Mouse (Mus musculus) CH12.LX (cell line): ENCODE data around the gene Kdm7a. TPM values are rescaled to one million over a fixed set of nuclear protein-coding genes. Genes with fewer than 3 reads are reported as not detected.

Source experiments
- DNase-seq: peaks from one replicate; pipeline ENCODE4 v3.0.0-alpha.2; 2013; ENCODE audit errors: extremely low read depth
- H3K27ac ChIP-seq: 2 replicates; pipeline ENCODE4 v1.5.1; 2012; ENCODE audit warnings: low read depth, mild to moderate bottlenecking, control low read depth, moderate library complexity; ENCODE audit not compliant: insufficient read depth
- H3K27me3 ChIP-seq: replicated peaks from 2 replicates; pipeline ENCODE3; 2012; ENCODE audit warnings: inconsistent platforms
- H3K36me3 ChIP-seq, 2 experiments: replicated peaks in 1 of 2; 2 replicates each; pipeline versions ENCODE3 to v1.6.1; 2012; ENCODE audit warnings: inconsistent platforms in 1 of 2, low read length in 1 of 2, mild to moderate bottlenecking in 1 of 2, mixed read lengths in 1 of 2, moderate library complexity in 1 of 2; ENCODE audit not compliant: control insufficient read depth in 1 of 2, insufficient read depth in 1 of 2
- H3K4me1 ChIP-seq, 2 experiments: 2 replicates each; pipeline ENCODE4 v1.6.1; 2012; ENCODE audit warnings: inconsistent platforms in 1 of 2, moderate library complexity in 1 of 2; ENCODE audit not compliant: insufficient read depth in 2 of 2, control insufficient read depth in 1 of 2
- H3K4me2 ChIP-seq: 2 replicates; pipeline ENCODE4 v1.6.1; 2012; ENCODE audit warnings: low read depth, mild to moderate bottlenecking, control low read depth; ENCODE audit not compliant: poor library complexity, insufficient read depth, severe bottlenecking
- H3K4me3 ChIP-seq, 3 experiments: fragments of 150-350 bp in 1 of 3; sonication (generic) in 1 of 3; replicated peaks in 1 of 3; 2 replicates each; pipeline versions ENCODE3 to v1.5.1; 2011 to 2012; ENCODE audit warnings: low read depth in 2 of 3, low read length in 2 of 3, mild to moderate bottlenecking in 2 of 3, moderate library complexity in 2 of 3, control low read depth in 1 of 3, improper control_type of control experiment in 1 of 3, inconsistent platforms in 1 of 3, mixed read lengths in 1 of 3; ENCODE audit not compliant: poor library complexity in 1 of 3
- H3K79me2 ChIP-seq: replicated peaks from 2 replicates; pipeline ENCODE4 v1.6.1; 2012; ENCODE audit warnings: mild to moderate bottlenecking, moderate library complexity; ENCODE audit not compliant: control insufficient read depth, poor library complexity, insufficient read depth, severe bottlenecking; ENCODE audit errors: extremely low read depth
- H3K9ac ChIP-seq: 2 replicates; pipeline ENCODE4 v1.6.1; 2012; ENCODE audit warnings: low read depth, mild to moderate bottlenecking, control low read depth, moderate library complexity; ENCODE audit not compliant: insufficient read depth
- H3K9me3 ChIP-seq: replicated peaks from 2 replicates; pipeline ENCODE3; 2012; ENCODE audit warnings: low read length, inconsistent platforms, mixed read lengths
- CHD2 ChIP-seq: IDR thresholded peaks from 2 replicates; pipeline ENCODE4 v1.6.1; 2011; ENCODE audit warnings: low read length, improper control_type of control experiment
- E2F4 ChIP-seq: IDR thresholded peaks from 2 replicates; pipeline ENCODE4 v1.6.1; 2011; ENCODE audit warnings: low read depth, low read length, improper control_type of control experiment; ENCODE audit not compliant: insufficient replicate concordance
- EP300 ChIP-seq: IDR thresholded peaks from 2 replicates; pipeline ENCODE4 v1.6.1; 2011; ENCODE audit warnings: low read length, improper control_type of control experiment
- GABPA ChIP-seq: IDR thresholded peaks from 2 replicates; pipeline ENCODE4 v1.6.1; 2012; ENCODE audit warnings: low read depth, low read length, improper control_type of control experiment, inconsistent platforms; ENCODE audit not compliant: insufficient replicate concordance
- HCFC1 ChIP-seq: IDR thresholded peaks from 2 replicates; pipeline ENCODE4 v1.6.1; 2012; ENCODE audit warnings: low read depth, mild to moderate bottlenecking, inconsistent platforms, low read length, improper control_type of control experiment
- MAX ChIP-seq: IDR thresholded peaks from 2 replicates; pipeline ENCODE4 v1.6.1; 2011; ENCODE audit warnings: low read length, improper control_type of control experiment
- MAZ ChIP-seq: IDR thresholded peaks from 2 replicates; pipeline ENCODE4 v1.6.1; 2012; ENCODE audit warnings: low read depth, mild to moderate bottlenecking, inconsistent platforms, low read length, improper control_type of control experiment, moderate library complexity
- MEF2A ChIP-seq: IDR thresholded peaks from 2 replicates; pipeline ENCODE4 v1.6.1; 2014; ENCODE audit warnings: low read depth, mild to moderate bottlenecking, inconsistent platforms, low read length, improper control_type of control experiment, borderline replicate concordance
- PAX5 ChIP-seq: IDR thresholded peaks from 2 replicates; pipeline ENCODE4 v1.6.1; 2012; ENCODE audit warnings: low read length, inconsistent platforms, mixed read lengths
- POLR2A ChIP-seq: IDR thresholded peaks from 2 replicates; pipeline ENCODE4 v1.6.1; 2011; ENCODE audit warnings: low read depth, mild to moderate bottlenecking, improper control_type of control experiment, low read length
- RAD21 ChIP-seq: IDR thresholded peaks from 2 replicates; pipeline ENCODE4 v1.6.1; 2011; ENCODE audit warnings: low read depth, mild to moderate bottlenecking, low read length, improper control_type of control experiment, moderate library complexity
- RCOR1 ChIP-seq: conservative IDR thresholded peaks from 2 replicates; pipeline ENCODE4 v1.6.1; 2012; ENCODE audit warnings: low read depth, mild to moderate bottlenecking, inconsistent platforms, low read length, improper control_type of control experiment
- SIN3A ChIP-seq: IDR thresholded peaks from 2 replicates; pipeline ENCODE4 v1.6.1; 2012; ENCODE audit warnings: low read length, improper control_type of control experiment, inconsistent platforms
- SMC3 ChIP-seq: IDR thresholded peaks from 2 replicates; pipeline ENCODE4 v1.6.1; 2011; ENCODE audit warnings: low read depth, low read length, improper control_type of control experiment
- USF2 ChIP-seq: conservative IDR thresholded peaks from 2 replicates; pipeline ENCODE4 v1.6.1; 2011; ENCODE audit warnings: low read depth, low read length, improper control_type of control experiment
- ZNF384 ChIP-seq: IDR thresholded peaks from 2 replicates; pipeline ENCODE4 v1.6.1; 2012; ENCODE audit warnings: low read depth, low read length, improper control_type of control experiment, inconsistent platforms
- dilution Hi-C: fragments of 300-500 bp; cut with MboI; formaldehyde crosslinking; loops from 2 replicates; pipeline ENCODE4 v1.14.3; 2020; ENCODE audit warnings: low sequenced_read_pairs; ENCODE audit not compliant: extremely low pct_unique_long_range_greater_than_20kb, extremely low pct_ligation_motif_present
- in situ Hi-C: fragments of 300-500 bp; cut with MboI; formaldehyde crosslinking; loops from 3 replicates; pipeline ENCODE4 v1.14.3; 2019; ENCODE audit warnings: low sequenced_read_pairs, low pct_ligation_motif_present, low pct_unique_long_range_greater_than_20kb, mixed read lengths
- polyA plus RNA-seq: library from polyadenylated mRNA; unstranded; fragments of >175 nt; gene quantifications from 2 replicates; pipeline ENCODE4 v1.2.1, GENCODE M21; 2012; ENCODE audit warnings: low read depth; ENCODE audit not compliant: insufficient read length
- total RNA-seq, 2 experiments: library from RNA; depleted of rRNA; stranded (reverse); fragments of 300-350 nt in 1 of 2; fragments of >200 nt in 1 of 2; gene quantifications; 2 replicates each; pipeline ENCODE4 v1.2.3; 2012 to 2014

Kdm7a gene
- total and polyA plus RNA-seq, 3 experiments: 1.6 to 2.1 (median 1.7) TPM

GRCm38 (mm10) chr6:39132556-39132955, 74.0 kb downstream of the Kdm7a start:
- H3K27ac ChIP-seq: no peak overlapping the region
- TF ChIP-seq USF2 (no peak), RCOR1 (no peak), PAX5 (no peak), MAZ (no peak), E2F4 (no peak), EP300 (no peak), CHD2 (no peak), ZNF384 (no peak), POLR2A (no peak), SIN3A (no peak)
- peaks cover 0 to 7% of the 10 kb centered on the region in 2 experiments for H3K36me3 ChIP-seq
- no peaks in the 10 kb centered on the region for H3K9me3 ChIP-seq
- H3K4me3 ChIP-seq: no peak overlapping the region
- no peak overlapping the region for H3K9ac ChIP-seq
- H3K4me2 ChIP-seq: no peak overlapping the region
- no peaks in the 10 kb centered on the region for H3K4me1 ChIP-seq
- dilution Hi-C loops: no loop called here
- DNase-seq: no peak
- in situ Hi-C loops: no loop called here
- H3K27me3 ChIP-seq: no peaks in the 10 kb centered on the region
- H3K79me2 ChIP-seq: no peaks in the 10 kb centered on the region

- no peak for DNase-seq
- no peak overlapping the region for H3K27ac ChIP-seq
- H3K4me1 ChIP-seq: no peaks in the 10 kb centered on the region
- no peak overlapping the region for H3K9ac ChIP-seq
- dilution Hi-C loops: no loop called here
- H3K4me3 ChIP-seq: no peak overlapping the region
- H3K4me2 ChIP-seq: no peak overlapping the region
- no peaks in the 10 kb centered on the region for H3K79me2 ChIP-seq
- H3K36me3 ChIP-seq: peaks cover 0 to 7% of the 10 kb centered on the region in 2 experiments
- TF ChIP-seq RAD21: no peak
- TF ChIP-seq SMC3: no peak
- TF ChIP-seq MEF2A: no peak
- no peak for TF ChIP-seq MAX
- peaks cover 3% of the 10 kb centered on the region for H3K9me3 ChIP-seq
- H3K27me3 ChIP-seq: no peaks in the 10 kb centered on the region
- in situ Hi-C loops: no loop called here
Measured at GRCm38 (mm10) chr6:39131480-39131879, 75.1 kb downstream of the Kdm7a start.

GRCm38 (mm10) chr6:39124719-39125118, 81.9 kb downstream of the Kdm7a start:
- TF ChIP-seq HCFC1: no peak
- no peak for TF ChIP-seq CHD2
- no peak for TF ChIP-seq GABPA
- H3K79me2 ChIP-seq: no peaks in the 10 kb centered on the region
- in situ Hi-C loops: no loop called here
- H3K27me3 ChIP-seq: no peaks in the 10 kb centered on the region
- no peak overlapping the region for H3K27ac ChIP-seq
- dilution Hi-C loops: no loop called here
- peaks cover 3% of the 10 kb centered on the region for H3K9me3 ChIP-seq
- H3K4me3 ChIP-seq: no peak overlapping the region
- no peak overlapping the region for H3K4me2 ChIP-seq
- no peaks in the 10 kb centered on the region for H3K36me3 ChIP-seq
- DNase-seq: no peak
- no peak overlapping the region for H3K9ac ChIP-seq
- H3K4me1 ChIP-seq: no peaks in the 10 kb centered on the region
